Mouse (Mus musculus) forebrain, embryonic 10.5 days (tissue): ENCODE measurements around the gene Gm10428. TPM values are rescaled to one million over a fixed set of nuclear protein-coding genes. Genes with fewer than 3 reads are reported as not detected.
"Not testable (repeated sequence)": the region's sequence is repeated elsewhere in the genome, so short reads cannot be mapped to it uniquely, and the experiment has no call there.

Source experiments
- DNase-seq: peaks from one replicate; pipeline ENCODE4 v3.0.0-alpha.2; 2017; ENCODE audit warnings: low spot score; ENCODE audit errors: extremely low spot score
- H3K27ac ChIP-seq: fragments of 300-500 bp; sonication (generic); 2 replicates; pipeline ENCODE4 v1.5.1; 2016; ENCODE audit warnings: mild to moderate bottlenecking
- H3K27me3 ChIP-seq: fragments of 300-500 bp; sonication (generic); 2 replicates; pipeline ENCODE4 v1.6.1; 2016; ENCODE audit warnings: mild to moderate bottlenecking; ENCODE audit not compliant: poor library complexity, severe bottlenecking
- H3K36me3 ChIP-seq: fragments of 300-500 bp; sonication (generic); replicated peaks from 2 replicates; pipeline ENCODE4 v1.6.1; 2016; ENCODE audit warnings: mild to moderate bottlenecking, moderate library complexity
- H3K4me1 ChIP-seq: fragments of 300-500 bp; sonication (generic); 2 replicates; pipeline ENCODE4 v1.6.1; 2016
- H3K4me3 ChIP-seq: fragments of 300-500 bp; sonication (generic); 2 replicates; pipeline ENCODE4 v1.5.1; 2016; ENCODE audit warnings: mild to moderate bottlenecking, moderate library complexity
- H3K9me3 ChIP-seq: fragments of 300-500 bp; sonication (generic); 2 replicates; pipeline ENCODE4 v1.6.1; 2016; ENCODE audit warnings: mild to moderate bottlenecking, moderate library complexity
- WGBS: fragments of 180-500 bp; shearing (Covaris S2); methylation state at CpG from one replicate; pipeline ENCODE4 v1.1.7; 2016; 5-methylcytosine and 5-hydroxymethylcytosine counted together
- polyA plus RNA-seq: library from polyadenylated mRNA; unstranded; fragments of >200 nt; fragmentation: Nextera tagmentation; extraction: Ambion mirVana; gene quantifications from 2 replicates; pipeline ENCODE4 v1.2.1, GENCODE M21; 2016

Gene Gm10428
- polyA plus RNA-seq, 1 experiment from 2014 or later: not detected

GRCm38 (mm10) chr11:62748062-62748461 is 4.8 kb upstream of the Gm10428 start:
- Histone ChIP-seq H3K36me3 (no peaks in the 10 kb centered on the region), H3K4me1 (peaks cover 17% of the 10 kb centered on the region), H3K27me3 (peaks cover 44% of the 10 kb centered on the region), H3K27ac (no peak overlapping the region), H3K9me3 (no peaks in the 10 kb centered on the region), H3K4me3 (no peak overlapping the region)
- no peak for DNase-seq
- 83% methylated on average over 4 of the region's 4 CpGs for WGBS

- not testable (repeated sequence) for H3K9me3 ChIP-seq, DNase-seq
Observed at GRCm38 (mm10) chr11:62749445-62749844, 3.5 kb upstream of the Gm10428 start.

GRCm38 (mm10) chr11:62752191-62752590 is 709 bp upstream of the Gm10428 start:
- H3K27me3 ChIP-seq: peaks cover 42% of the 10 kb centered on the region

More at GRCm38 (mm10) chr11:62749445-62749844, 3.5 kb upstream of the Gm10428 start:
- Histone ChIP-seq H3K27me3 (peaks cover 44% of the 10 kb centered on the region), H3K4me1 (peaks cover 17% of the 10 kb centered on the region)
- H3K27ac ChIP-seq, H3K4me3 ChIP-seq, H3K36me3 ChIP-seq: not testable (repeated sequence)
- WGBS: 93% methylated on average over 13 of the region's 13 CpGs

GRCm38 (mm10) chr11:62756456-62757142 is 3.7 kb downstream of the Gm10428 start:
- WGBS: 7% methylated on average over 36 of the region's 36 CpGs
- DNase-seq: peak; percentile 96
- H3K27ac ChIP-seq: no peak overlapping the region
- H3K4me1 ChIP-seq: peaks cover 14% of the 10 kb centered on the region
- peak overlapping the region; percentile 37 for H3K4me3 ChIP-seq
- no peaks in the 10 kb centered on the region for H3K9me3 ChIP-seq
- peaks cover 41% of the 10 kb centered on the region for H3K27me3 ChIP-seq
- H3K36me3 ChIP-seq: no peaks in the 10 kb centered on the region

More at GRCm38 (mm10) chr11:62752191-62752590, 709 bp upstream of the Gm10428 start:
- Histone ChIP-seq H3K27ac (no peak overlapping the region), H3K36me3 (no peaks in the 10 kb centered on the region), H3K4me3 (no peak overlapping the region), H3K9me3 (no peaks in the 10 kb centered on the region), H3K4me1 (peaks cover 12% of the 10 kb centered on the region)
- WGBS: 79% methylated on average over 11 of the region's 11 CpGs
- DNase-seq: no peak

GRCm38 (mm10) chr11:62757143-62757507 is 4.2 kb downstream of the Gm10428 start:
- Histone ChIP-seq H3K4me3 (peak overlapping the region; percentile 37), H3K36me3 (no peaks in the 10 kb centered on the region), H3K27me3 (peaks cover 41% of the 10 kb centered on the region), H3K4me1 (peaks cover 12% of the 10 kb centered on the region), H3K9me3 (no peaks in the 10 kb centered on the region), H3K27ac (no peak overlapping the region)
- 5% methylated on average over 7 of the region's 7 CpGs for WGBS
- DNase-seq: no peak

- peaks cover 11% of the 10 kb centered on the region for H3K4me1 ChIP-seq
- H3K36me3 ChIP-seq: no peaks in the 10 kb centered on the region
- no peak overlapping the region for H3K27ac ChIP-seq
- 76% methylated on average over 6 of the region's 6 CpGs for WGBS
- no peaks in the 10 kb centered on the region for H3K9me3 ChIP-seq
- H3K4me3 ChIP-seq: no peak overlapping the region
- peaks cover 41% of the 10 kb centered on the region for H3K27me3 ChIP-seq
- DNase-seq: no peak
Observed at GRCm38 (mm10) chr11:62757906-62758305, 5.0 kb downstream of the Gm10428 start.

GRCm38 (mm10) chr11:62758491-62758890 is 5.6 kb downstream of the Gm10428 start:
- peaks cover 41% of the 10 kb centered on the region for H3K27me3 ChIP-seq
- H3K4me1 ChIP-seq: peaks cover 11% of the 10 kb centered on the region
- no peak overlapping the region for H3K27ac ChIP-seq
- DNase-seq: no peak
- no peaks in the 10 kb centered on the region for H3K9me3 ChIP-seq
- no peak overlapping the region for H3K4me3 ChIP-seq
- no peaks in the 10 kb centered on the region for H3K36me3 ChIP-seq
- 91% methylated on average over 11 of the region's 11 CpGs for WGBS

- Histone ChIP-seq H3K36me3 (no peaks in the 10 kb centered on the region), H3K4me3 (no peak overlapping the region), H3K27ac (no peak overlapping the region), H3K27me3 (peaks cover 25% of the 10 kb centered on the region), H3K9me3 (no peaks in the 10 kb centered on the region), H3K4me1 (peaks cover 11% of the 10 kb centered on the region)
- DNase-seq: no peak
- WGBS: 80% methylated on average over 9 of the region's 9 CpGs
Observed at GRCm38 (mm10) chr11:62760755-62761457, 8.0 kb downstream of the Gm10428 start.

- WGBS: 93% methylated on average over 7 of the region's 7 CpGs
- no peak for DNase-seq
- H3K9me3 ChIP-seq: peaks cover 73% of the 10 kb centered on the region
- H3K27ac ChIP-seq: no peak overlapping the region
- H3K4me3 ChIP-seq: no peak overlapping the region
- H3K4me1 ChIP-seq: no peaks in the 10 kb centered on the region
- H3K36me3 ChIP-seq: peaks cover 60% of the 10 kb centered on the region
- H3K27me3 ChIP-seq: no peaks in the 10 kb centered on the region
Observed at GRCm38 (mm10) chr11:62776510-62776909, 23.6 kb downstream of the Gm10428 start.

GRCm38 (mm10) chr11:62788935-62789616 is 36.2 kb downstream of the Gm10428 start, which contains the start of gene Zfp286:
Gene Zfp286, minus strand, starts transcription at chr11:62789462.
- Histone ChIP-seq H3K9me3 (no peaks in the 10 kb centered on the region), H3K36me3 (peaks cover 39% of the 10 kb centered on the region), H3K27me3 (no peaks in the 10 kb centered on the region), H3K27ac (peak within 1 kb of the TSS; percentile 92), H3K4me1 (peaks cover 16% of the 10 kb centered on the region), H3K4me3 (peak within 1 kb of the TSS; percentile 70)
- DNase-seq: peak; percentile 94
- 6% methylated on average over 34 of the region's 34 CpGs for WGBS

GRCm38 (mm10) chr11:62789617-62789936 is 36.7 kb downstream of the Gm10428 start:
- no peak for DNase-seq
- 57% methylated on average over 3 of the region's 3 CpGs for WGBS
- H3K36me3 ChIP-seq: peaks cover 34% of the 10 kb centered on the region
- H3K27me3 ChIP-seq: no peaks in the 10 kb centered on the region
- H3K27ac ChIP-seq: peak overlapping the region; percentile 92
- peak overlapping the region; percentile 70 for H3K4me3 ChIP-seq
- H3K4me1 ChIP-seq: peaks cover 16% of the 10 kb centered on the region
- H3K9me3 ChIP-seq: peaks cover 2% of the 10 kb centered on the region; the same call in 1 of the 2 replicates
